Mouse (Mus musculus) intestine, embryonic 14.5 days (tissue): Measurements from ENCODE around the gene Dync1li2. TPM values are rescaled to one million over a fixed set of nuclear protein-coding genes. Genes with fewer than 3 reads are reported as not detected.

Source experiments
- ATAC-seq: fragments of 200-750 bp; cut with Nextera tagmentation; replicated peaks from 2 replicates; pipeline ENCODE4 v1.8.0; 2017; ENCODE audit warnings: low read depth, moderate number of reproducible peaks, moderate TSS enrichment, moderate library complexity; ENCODE audit not compliant: low FRiP score, low TSS enrichment
- DNase-seq: peaks from one replicate; pipeline ENCODE4 v3.0.0-alpha.2; 2018; ENCODE audit warnings: low spot score
- H3K27ac ChIP-seq: fragments of 300-500 bp; sonication (generic); 2 replicates; pipeline ENCODE4 v1.5.1; 2014; ENCODE audit warnings: low read depth, mild to moderate bottlenecking, control low read depth
- H3K27me3 ChIP-seq: fragments of 300-500 bp; sonication (generic); replicated peaks from 2 replicates; pipeline ENCODE4 v1.6.1; 2014; ENCODE audit warnings: low read length, control low read depth; ENCODE audit not compliant: control insufficient read depth, insufficient read depth
- H3K36me3 ChIP-seq: fragments of 300-500 bp; sonication (generic); 2 replicates; pipeline ENCODE4 v1.6.1; 2014; ENCODE audit warnings: low read length, control low read depth; ENCODE audit not compliant: control insufficient read depth, insufficient read depth
- H3K4me1 ChIP-seq: fragments of 300-500 bp; sonication (generic); replicated peaks from 2 replicates; pipeline ENCODE4 v1.6.1; 2014; ENCODE audit warnings: low read length, control low read depth, mixed read lengths; ENCODE audit not compliant: control insufficient read depth, insufficient read depth
- H3K4me2 ChIP-seq: fragments of 300-500 bp; sonication (generic); 2 replicates; pipeline ENCODE4 v1.6.1; 2014; ENCODE audit warnings: low read length
- H3K4me3 ChIP-seq: fragments of 300-500 bp; sonication (generic); 2 replicates; pipeline ENCODE4 v1.5.1; 2014; ENCODE audit warnings: low read depth, low read length, control low read depth, mixed read lengths
- H3K9ac ChIP-seq: fragments of 300-500 bp; sonication (generic); 2 replicates; pipeline ENCODE4 v1.6.1; 2014; ENCODE audit warnings: mild to moderate bottlenecking, low read length
- H3K9me3 ChIP-seq: fragments of 300-500 bp; sonication (generic); 2 replicates; pipeline ENCODE4 v1.6.1; 2016; ENCODE audit warnings: low read length, control low read depth; ENCODE audit not compliant: control insufficient read depth
- WGBS: fragments of 180-500 bp; shearing (Covaris S2); extraction: QIAGEN DNeasy Blood & Tissue Kit; methylation state at CpG from one replicate; pipeline ENCODE4 v1.1.7; 2014; 5-methylcytosine and 5-hydroxymethylcytosine counted together
- polyA plus RNA-seq: library from polyadenylated mRNA; unstranded; fragments of >200 nt; fragmentation: Nextera tagmentation; extraction: Ambion mirVana; gene quantifications from 2 replicates; pipeline ENCODE4 v1.2.1, GENCODE M21; 2014

The Dync1li2 gene
- polyA plus RNA-seq, 1 experiment from 2014 or later = 46.1 TPM

DNA sequence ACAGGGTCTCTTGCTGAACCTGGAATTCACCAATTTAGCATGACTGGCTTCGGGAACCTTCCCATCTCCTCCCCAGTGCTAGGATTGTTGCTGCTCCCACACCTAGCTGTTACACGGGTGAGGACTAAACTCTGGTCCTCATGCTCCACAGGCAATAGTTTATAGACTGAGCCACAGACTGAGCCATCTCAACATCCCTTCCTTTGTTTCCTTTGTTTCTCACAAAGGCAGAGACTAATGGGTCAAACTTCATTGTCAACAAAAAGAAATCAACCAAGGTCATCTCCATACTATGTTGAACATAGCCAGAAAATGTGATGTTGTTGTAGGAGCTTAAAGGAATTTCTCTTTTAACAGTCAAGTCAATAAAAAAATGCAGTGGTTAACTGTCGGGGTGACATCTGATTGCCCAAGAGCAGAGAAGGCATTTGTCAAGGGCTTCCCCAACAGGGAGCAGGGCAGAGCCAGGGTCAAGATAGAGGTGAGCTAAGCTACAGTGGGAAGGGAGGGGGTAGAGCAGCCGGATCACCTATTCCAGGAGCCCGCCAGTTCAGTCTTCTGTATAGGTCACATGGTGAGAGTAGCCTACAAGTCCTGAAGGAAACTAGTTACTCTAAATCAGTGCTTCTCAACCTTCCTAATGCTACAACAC, 9.5 kb downstream of the Dync1li2 start:
- 93% methylated on average over 5 of the region's 5 CpGs for WGBS
- Histone ChIP-seq H3K4me1 (peaks cover 6% of the 10 kb centered on the region), H3K4me2 (no peak overlapping the region), H3K36me3 (peaks cover 95% of the 10 kb centered on the region), H3K9me3 (no peaks in the 10 kb centered on the region), H3K27me3 (no peaks in the 10 kb centered on the region), H3K27ac (no peak overlapping the region), H3K9ac (no peak overlapping the region), H3K4me3 (no peak overlapping the region)
- ATAC-seq = no peak
- DNase-seq = no peak

DNA sequence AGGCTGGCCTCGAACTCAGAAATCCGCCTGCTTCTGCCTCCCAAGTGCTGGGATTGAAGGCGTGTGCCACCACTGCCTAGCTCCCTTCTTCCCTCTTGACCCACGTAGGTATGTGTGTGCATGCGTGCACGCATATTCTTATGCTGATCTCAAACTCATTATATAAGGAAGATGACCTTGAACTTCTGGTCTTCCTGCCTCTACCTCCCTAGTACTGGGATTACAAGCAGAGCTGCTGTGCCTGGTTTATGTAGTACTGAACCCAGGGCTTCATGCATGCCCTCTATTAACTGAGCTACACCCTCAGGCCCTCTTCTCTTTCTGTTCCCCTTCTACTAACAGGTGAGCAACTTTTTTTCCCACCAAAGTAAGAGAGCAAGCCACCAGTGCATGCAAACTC, 10.2 kb downstream of the Dync1li2 start:
- DNase-seq (no peak), ATAC-seq (no peak)
- Histone ChIP-seq H3K36me3 (peaks cover 97% of the 10 kb centered on the region), H3K4me2 (no peak overlapping the region), H3K27ac (no peak overlapping the region), H3K27me3 (no peaks in the 10 kb centered on the region), H3K4me3 (no peak overlapping the region), H3K4me1 (peaks cover 6% of the 10 kb centered on the region), H3K9me3 (no peaks in the 10 kb centered on the region), H3K9ac (no peak overlapping the region)
- 91% methylated on average over 6 of the region's 6 CpGs for WGBS

DNA sequence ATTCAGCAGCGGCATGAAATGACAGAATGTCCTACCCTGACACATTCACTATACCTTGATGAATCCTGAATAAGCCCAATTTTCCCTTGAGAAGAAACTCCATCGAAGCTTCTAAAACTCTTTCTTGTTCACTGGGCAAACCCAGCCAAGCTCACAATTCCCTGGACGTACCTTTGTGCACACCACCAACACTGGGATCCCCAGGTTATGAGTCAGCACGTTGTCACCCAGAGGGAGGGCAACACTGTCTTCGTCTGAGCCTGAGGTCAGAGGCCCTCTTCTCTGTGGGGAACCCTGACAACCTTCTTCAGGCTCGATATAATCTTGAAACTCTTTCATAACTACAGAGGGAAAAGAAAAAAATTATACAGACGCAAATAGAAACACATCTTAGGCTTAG, 12.6 kb downstream of the Dync1li2 start:
- Histone ChIP-seq H3K4me3 (no peak overlapping the region), H3K9me3 (no peaks in the 10 kb centered on the region), H3K27me3 (no peaks in the 10 kb centered on the region), H3K4me1 (no peaks in the 10 kb centered on the region), H3K36me3 (peaks cover 97% of the 10 kb centered on the region), H3K4me2 (no peak overlapping the region), H3K27ac (no peak overlapping the region), H3K9ac (no peak overlapping the region)
- DNase-seq (no peak), ATAC-seq (no peak)
- 89% methylated on average over 7 of the region's 7 CpGs for WGBS

DNA sequence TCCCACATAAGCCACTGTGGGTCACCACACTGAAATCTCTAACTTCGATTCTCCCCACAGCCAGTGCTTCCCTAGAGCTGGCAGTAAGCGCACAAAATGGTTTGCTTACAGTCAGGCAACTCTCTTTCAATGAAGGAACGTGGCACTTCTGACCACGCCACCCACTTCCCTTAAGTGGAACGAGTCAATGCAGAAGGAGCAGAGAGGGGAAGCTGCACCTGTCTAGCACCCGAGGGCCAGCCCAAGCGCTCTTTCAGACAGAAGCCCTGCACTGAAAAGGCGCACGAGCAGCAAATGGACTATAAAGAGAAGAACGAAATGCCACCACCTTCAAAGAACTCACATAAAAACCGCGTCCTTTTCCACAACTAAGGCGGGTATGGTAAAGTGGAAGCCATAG, 15.1 kb downstream of the Dync1li2 start:
- no peaks in the 10 kb centered on the region for H3K27me3 ChIP-seq
- DNase-seq (no peak), ATAC-seq (no peak)
- WGBS = 92% methylated on average over 13 of the region's 13 CpGs
- H3K27ac ChIP-seq = no peak overlapping the region
- no peaks in the 10 kb centered on the region for H3K9me3 ChIP-seq
- H3K4me1 ChIP-seq = no peaks in the 10 kb centered on the region
- H3K36me3 ChIP-seq = peaks cover 100% of the 10 kb centered on the region
- H3K9ac ChIP-seq = no peak overlapping the region
- no peak overlapping the region for H3K4me2 ChIP-seq
- H3K4me3 ChIP-seq = no peak overlapping the region

DNA sequence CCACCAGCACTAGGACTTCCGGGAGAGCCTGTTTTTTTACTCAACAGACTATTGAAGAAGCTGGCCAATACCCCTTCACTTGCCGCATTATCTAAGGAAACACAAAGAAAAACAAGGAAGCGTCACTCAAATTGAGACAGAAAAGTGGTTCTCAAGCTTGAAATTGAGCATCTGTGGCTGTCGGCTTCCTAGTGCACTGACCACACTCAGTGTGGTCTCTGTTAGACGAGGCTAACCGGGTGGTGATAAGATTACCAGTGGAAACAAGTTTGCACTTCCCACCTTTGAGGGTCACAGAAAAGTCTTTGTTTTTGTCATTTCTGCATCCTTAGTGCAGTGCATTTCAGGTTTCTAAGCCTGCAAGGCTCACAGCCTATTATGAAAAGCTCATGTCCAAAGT, 20.5 kb downstream of the Dync1li2 start:
- Histone ChIP-seq H3K36me3 (peaks cover 100% of the 10 kb centered on the region), H3K27me3 (no peaks in the 10 kb centered on the region), H3K9ac (no peak overlapping the region), H3K4me2 (no peak overlapping the region), H3K27ac (no peak overlapping the region), H3K9me3 (no peaks in the 10 kb centered on the region), H3K4me3 (no peak overlapping the region), H3K4me1 (no peaks in the 10 kb centered on the region)
- ATAC-seq (no peak), DNase-seq (no peak)
- 85% methylated on average over 6 of the region's 6 CpGs for WGBS

DNA sequence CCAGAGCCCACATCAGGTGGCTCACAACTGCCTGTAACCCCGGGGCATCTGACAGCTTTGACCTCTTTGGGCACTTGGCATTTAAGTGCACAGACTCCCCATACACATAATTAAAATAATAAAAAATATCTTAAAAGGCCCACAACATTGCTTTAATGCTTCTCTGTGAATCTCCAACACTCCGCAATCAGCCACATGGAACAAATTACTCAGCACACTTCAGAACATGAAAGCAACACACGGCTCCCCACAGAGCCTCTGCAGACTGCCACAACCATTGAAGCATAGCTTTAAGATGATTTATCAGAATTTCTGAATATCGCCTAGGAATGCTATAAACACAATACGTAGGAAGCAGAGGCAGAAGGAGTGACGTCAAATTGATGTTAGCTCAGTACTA, 26.8 kb downstream of the Dync1li2 start:
- Histone ChIP-seq H3K27me3 (no peaks in the 10 kb centered on the region), H3K4me2 (no peak overlapping the region), H3K4me1 (peaks cover 16% of the 10 kb centered on the region; the same call in 1 of the 2 replicates), H3K9ac (no peak overlapping the region), H3K36me3 (peaks cover 44% of the 10 kb centered on the region), H3K4me3 (no peak overlapping the region), H3K9me3 (no peaks in the 10 kb centered on the region), H3K27ac (no peak overlapping the region)
- ATAC-seq (no peak), DNase-seq (no peak)
- 82% methylated on average over 6 of the region's 6 CpGs for WGBS

DNA sequence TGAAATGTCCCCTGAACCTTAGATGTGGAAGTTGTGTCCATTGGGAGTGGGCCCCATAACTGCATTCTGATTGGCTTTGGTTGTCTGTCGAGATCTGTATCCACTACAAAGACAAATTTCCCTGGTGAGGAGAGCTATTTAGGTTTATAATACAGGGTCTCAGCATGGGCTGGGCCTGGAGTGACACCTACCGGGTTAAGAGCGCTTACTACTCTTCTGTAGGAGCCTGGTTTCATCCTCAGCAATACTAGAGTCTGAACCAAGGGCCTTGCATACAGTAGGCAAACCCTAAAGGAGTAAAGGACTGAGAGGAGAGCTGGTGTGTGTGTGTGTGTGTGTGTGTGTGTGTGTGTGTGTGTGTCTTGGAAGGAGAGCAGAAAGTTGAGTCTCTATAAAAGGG, 28.6 kb downstream of the Dync1li2 start:
- Histone ChIP-seq H3K4me2 (no peak overlapping the region), H3K4me3 (no peak overlapping the region), H3K27me3 (no peaks in the 10 kb centered on the region), H3K27ac (no peak overlapping the region), H3K9me3 (no peaks in the 10 kb centered on the region), H3K4me1 (peaks cover 16% of the 10 kb centered on the region; the same call in 1 of the 2 replicates), H3K9ac (no peak overlapping the region), H3K36me3 (peaks cover 26% of the 10 kb centered on the region)
- WGBS = 64% methylated on average over 3 of the region's 3 CpGs
- DNase-seq (no peak), ATAC-seq (no peak)

DNA sequence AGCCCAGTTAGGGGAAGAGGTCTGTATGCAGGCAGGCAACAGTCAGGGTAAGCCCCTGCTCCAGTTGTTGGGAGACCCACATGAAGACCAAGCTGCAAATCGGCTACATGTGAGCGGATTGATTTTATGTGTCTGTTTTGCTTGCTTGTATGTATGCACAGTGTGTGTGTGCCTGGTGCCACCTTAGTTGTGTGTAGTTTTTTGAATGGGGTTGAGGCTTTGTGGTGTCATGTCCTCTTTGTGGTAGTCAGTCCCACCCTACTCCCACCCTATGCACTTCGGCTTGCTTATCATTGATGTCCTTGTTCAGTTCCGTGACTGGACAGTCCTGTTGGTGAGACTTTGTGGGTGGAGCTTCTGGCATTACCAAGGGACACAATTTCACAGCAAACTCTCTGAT, 29.1 kb downstream of the Dync1li2 start:
- 65% methylated on average over 4 of the region's 4 CpGs for WGBS
- Histone ChIP-seq H3K4me2 (no peak overlapping the region), H3K4me1 (peaks cover 16% of the 10 kb centered on the region; the same call in 1 of the 2 replicates), H3K27ac (peak overlapping the region; percentile 2; the same call in 1 of the 2 replicates), H3K36me3 (peaks cover 21% of the 10 kb centered on the region), H3K9me3 (no peaks in the 10 kb centered on the region), H3K27me3 (no peaks in the 10 kb centered on the region), H3K4me3 (no peak overlapping the region), H3K9ac (no peak overlapping the region)
- ATAC-seq = peak; percentile 24; the same call in 1 of the 2 replicates
- DNase-seq = no peak
